Mouse (Mus musculus) frontal cortex, adult 2 months (tissue): ENCODE data around the gene Usp11. TPM values are rescaled to one million over a fixed set of nuclear protein-coding genes. Genes with fewer than 3 reads are reported as not detected.
"Not testable (repeated sequence)": the region's sequence is repeated elsewhere in the genome, so short reads cannot be mapped to it uniquely, and the experiment has no call there.

Experiments
- DNase-seq, 2 experiments: peaks; one replicate each; pipeline ENCODE4 v3.0.0; 2022; ENCODE audit warnings: low spot score in 1 of 2; ENCODE audit errors: extremely low spot score in 1 of 2
- polyA plus RNA-seq: library from polyadenylated mRNA; depleted of rRNA; stranded (reverse); fragments of >200 nt; gene quantifications from 2 replicates; pipeline ENCODE4 v1.2.3, GENCODE M21; 2012; rRNA removed

Gene Usp11
- 107 and 128 TPM in 2 replicates for polyA plus RNA-seq

DNA sequence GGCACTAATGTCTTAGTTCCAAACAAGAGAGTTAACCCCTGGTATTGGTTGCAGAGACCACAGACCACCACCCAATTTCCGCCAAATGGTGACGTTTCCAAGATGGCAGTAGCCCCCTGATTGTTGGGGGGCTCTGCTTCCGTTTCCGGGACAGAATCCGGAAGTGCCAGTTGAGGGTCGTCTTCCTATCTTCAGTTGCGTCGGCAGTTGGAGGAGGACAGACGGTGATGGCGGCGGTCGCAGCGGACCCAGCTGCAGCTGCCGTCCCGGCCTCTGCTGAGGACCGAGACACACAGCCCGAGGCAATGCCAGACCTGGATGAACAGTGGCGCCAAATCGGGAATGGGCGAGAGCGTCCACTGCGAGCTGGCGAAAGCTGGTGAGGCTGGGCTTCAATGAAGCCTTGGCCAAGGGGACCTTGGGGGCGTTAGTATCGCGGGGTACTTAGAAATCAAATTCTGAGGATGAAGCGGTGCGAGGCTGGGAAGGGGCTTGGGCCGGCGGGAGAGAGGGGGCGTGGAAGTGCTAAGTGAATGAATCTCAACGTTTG, at the start of gene Usp11:
Gene Usp11 (plus strand): TSS at position 166 of the 550 bp plus-strand sequence.
- DNase-seq = peak; percentile 9 to 54

DNA sequence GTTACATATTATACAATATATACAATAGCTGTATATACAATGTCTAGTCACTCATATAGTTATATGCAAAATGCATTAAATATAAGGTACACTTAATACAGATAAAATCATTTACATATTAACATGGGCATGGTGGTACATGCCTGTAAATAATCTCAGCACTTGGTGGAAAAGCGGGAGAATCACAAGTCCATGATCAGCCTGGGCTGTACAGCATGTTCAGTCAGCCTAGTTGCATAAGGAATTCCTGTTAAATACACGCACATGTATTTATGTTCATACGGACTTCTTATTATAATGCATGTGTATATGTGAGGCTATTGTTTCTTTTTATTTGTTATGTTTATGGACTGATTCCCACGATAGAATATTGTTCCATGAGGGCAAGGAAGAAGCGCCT, 46.1 kb upstream of the Usp11 start:
- DNase-seq = no peak

DNA sequence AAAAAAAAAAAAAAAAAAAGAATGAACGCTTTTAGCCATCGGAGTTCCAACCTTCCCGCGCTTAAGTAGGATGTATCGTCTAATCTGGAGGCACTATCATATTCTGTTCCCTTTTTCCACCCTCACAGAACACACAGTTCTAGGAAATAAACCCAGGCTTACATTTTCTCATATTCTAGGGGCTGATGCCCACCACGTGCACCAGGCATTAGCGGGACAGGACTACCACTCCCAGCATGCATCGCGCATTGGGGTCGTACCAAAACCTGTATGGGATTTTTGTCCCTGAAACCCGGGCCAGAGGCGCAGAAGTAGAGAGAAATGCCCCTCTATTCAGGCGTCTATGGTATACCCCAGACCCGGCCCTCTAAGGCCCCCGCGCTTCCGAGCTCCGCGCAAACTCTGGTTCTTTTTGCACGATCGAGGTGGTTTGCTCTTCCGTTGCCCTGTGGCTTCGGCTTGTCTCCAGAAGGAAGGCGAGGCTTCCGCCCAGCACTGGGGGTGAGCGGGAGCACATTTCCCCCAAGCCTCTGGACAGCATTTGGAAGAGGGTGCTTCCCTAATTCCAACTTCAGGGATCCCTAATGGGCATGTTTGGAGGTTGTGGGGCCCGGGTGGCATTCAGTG, 45.6 kb upstream of the Usp11 start, which contains the start of gene Uba1:
Gene Uba1 (plus strand): TSS at position 301 of the 627 bp plus-strand sequence.
- DNase-seq = peak; percentile 66 to 87

DNA sequence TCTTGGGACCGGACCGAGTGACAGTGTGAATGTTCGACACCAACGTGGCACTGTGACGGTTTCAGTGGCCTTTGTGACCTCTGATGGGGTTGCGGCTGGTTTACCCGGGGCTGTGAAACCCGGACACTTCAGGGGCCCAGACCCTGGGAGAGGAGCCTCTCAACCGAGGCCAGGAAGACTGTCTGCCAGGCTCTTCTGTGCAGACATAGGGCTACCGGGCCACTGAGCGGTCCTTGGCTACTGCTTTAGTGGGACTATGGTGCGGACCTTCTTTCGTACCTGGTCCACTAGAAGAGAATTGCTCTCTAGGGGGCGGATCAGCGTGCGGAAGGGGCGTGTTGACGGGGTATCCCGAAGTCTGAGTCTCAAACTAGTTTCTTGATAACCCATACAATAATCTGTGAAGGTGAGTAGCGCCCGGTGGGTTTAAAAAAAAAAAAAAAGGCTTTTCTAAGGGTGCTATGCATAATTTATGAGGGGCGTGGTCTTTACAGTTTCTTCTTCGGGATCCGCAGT, 44.8 kb upstream of the Usp11 start:
- DNase-seq = no peak

DNA sequence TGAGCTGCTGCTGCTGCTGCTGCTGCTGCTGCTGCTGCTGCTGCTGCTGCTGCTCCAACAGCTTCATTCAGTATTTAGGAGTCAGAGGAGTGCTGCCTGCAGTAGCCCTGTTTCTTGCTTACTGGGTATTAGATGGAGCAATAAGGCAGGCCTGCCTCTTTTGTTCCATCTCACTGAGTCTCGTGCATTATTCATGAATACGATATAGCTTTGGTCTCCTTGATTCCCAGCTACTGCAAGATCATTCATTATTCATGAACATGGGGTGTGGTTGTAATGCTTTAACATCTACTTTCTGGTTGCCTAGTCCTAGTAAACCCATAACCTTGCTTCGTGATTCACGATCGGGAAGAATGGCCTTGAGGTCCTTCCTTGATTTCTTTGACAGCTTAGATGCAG, 41.4 kb upstream of the Usp11 start:
- no peak for DNase-seq

DNA sequence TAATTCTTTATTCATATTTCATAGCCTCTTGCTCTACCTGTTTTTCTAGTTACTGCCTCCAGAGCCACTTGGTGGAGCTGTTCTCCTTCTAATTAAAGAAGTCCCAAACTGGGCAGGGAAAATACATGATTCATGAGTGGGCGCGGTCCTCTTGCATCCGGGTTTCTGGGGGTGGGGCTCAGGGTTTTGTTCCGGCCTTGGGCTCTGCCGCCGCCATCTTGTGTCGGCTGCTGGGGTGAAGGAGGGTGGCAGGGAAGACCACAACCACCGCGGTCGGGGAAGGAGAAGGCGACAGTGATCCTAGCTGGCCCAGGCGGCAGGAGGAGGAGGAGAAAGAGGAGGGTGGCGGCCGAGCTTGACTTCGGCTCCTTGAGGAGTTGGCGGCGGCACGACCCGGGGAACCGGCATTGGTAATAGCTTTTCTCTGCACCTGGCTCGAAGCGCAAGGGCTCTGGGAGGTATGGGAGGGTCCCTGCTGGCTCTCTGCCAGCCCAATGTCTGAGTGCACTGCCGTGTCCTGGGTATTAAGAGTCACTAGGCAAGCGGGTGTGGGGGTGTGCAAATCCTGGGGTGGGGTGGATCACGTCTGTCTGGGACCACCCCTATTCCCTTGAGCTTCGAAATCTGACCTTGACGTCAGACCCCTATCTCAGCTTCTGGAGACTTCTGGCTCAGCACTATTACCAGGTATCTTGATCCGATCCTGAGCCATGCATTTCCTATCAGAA, 40.8 kb upstream of the Usp11 start:
- peak; percentile 86 to 87 for DNase-seq

DNA sequence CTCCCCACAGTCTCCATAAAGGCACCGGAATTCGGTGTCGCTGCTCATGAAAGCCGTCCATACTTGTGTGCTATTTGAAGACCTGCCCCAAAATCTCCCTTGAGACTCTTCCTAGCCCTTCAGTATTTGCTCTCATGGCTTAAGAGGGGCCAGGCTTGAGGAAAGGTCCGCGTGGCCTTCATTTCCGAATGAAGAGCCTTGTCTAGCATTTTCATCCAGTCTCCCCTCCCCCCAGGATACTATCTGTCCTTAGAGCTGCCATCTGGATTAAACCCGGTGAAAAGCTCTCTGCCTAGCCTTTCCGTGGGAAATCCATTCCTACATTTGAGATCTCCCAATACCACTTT, 40.3 kb upstream of the Usp11 start:
- DNase-seq = peak in 1 of 2 experiments; percentile 17

DNA sequence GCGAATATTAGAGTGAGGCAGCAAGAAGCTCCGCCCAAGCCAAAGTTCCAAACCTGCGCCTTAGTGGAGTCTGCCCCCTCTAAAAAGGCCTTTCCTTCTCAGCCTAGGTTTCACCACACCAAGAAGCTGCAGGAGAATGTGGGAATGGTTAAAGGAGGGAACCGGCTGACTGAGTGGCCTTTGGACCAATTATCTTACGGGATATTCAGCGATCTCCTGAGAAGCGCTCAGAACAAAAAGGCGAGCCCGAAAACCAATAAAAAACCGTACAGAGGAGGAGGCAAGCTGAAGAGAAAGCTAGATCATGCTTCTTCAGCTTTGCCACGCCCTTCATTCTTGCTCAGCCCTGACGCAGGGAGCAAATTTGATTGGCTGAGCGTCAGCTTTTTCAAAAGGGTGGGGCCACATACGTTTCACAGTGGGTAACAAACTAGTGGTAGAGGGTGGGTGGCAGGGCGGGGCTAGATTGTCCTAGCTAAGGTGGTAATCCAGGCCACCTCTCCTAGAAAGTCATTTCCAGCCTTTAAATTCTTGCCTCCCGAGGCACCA, 16.1 kb upstream of the Usp11 start, which contains the start of gene Cdk16:
Gene Cdk16 (plus strand): TSS at position 436 of the 549 bp plus-strand sequence.
- peak; percentile 87 to 88 for DNase-seq

DNA sequence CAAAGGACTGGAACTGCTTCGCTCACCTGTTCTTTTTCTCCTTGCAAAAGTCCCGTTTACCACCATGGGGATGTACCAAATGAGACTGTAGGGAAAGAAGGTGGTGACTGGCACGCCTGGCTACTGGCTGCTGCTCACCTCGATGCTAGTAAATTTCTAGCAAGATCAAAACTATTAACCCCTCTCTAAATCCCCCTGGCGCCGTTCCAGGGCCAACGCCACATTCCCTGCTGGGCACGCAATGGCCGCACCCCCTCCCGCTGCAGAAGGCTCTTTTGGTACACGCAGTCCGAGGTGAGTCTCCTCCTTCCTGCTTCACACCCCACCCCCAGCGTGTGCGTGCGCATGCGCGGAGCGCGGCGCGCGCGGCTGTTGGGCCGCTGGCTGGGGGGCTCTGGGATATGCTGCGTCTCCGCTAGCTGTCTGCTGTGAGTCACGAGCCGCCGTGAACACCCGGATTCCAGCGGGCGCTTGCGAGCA, 15.6 kb upstream of the Usp11 start:
- peak; percentile 65 to 85 for DNase-seq

DNA sequence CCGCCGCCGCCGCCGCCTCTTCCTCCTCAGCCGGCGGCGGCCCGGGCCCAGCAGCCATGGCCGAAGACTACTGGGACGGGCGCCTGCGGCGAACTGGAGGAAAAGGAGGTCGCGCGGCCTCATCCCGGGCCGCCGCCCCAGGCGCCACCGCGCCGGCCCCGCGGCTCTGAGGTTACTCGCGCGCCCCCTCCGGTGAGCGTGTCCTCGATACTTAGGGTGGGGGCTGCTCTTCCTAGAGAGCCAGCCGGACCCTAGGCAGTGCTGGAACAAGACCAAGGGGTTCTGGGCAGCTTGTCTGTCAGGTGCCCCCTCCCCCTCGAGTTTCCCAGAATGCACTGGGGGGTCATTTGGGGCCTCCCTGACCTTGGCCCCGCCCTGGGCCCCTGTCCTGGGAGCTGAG, 15.1 kb upstream of the Usp11 start:
- DNase-seq = peak; percentile 8 to 36

DNA sequence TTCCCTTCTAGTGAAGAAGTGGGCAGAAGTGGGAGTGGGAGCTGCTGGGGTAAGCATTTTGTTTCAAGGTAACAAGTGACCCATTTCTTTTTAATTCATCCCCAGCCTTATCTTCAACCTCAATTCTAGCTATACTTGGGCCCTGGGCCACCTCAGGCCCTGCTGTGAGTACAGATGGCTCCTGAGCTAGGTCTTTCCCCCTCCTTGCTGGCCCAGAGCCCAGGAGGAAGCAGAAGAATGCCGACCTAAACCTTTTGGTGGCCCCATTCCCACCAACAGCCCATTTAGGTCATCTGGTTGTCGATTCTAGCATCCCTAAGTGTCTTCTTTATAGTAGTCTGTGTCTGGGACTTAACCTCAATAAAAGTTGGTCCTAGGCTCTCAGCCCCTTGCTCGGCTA, 12.1 kb upstream of the Usp11 start:
- DNase-seq = no peak

DNA sequence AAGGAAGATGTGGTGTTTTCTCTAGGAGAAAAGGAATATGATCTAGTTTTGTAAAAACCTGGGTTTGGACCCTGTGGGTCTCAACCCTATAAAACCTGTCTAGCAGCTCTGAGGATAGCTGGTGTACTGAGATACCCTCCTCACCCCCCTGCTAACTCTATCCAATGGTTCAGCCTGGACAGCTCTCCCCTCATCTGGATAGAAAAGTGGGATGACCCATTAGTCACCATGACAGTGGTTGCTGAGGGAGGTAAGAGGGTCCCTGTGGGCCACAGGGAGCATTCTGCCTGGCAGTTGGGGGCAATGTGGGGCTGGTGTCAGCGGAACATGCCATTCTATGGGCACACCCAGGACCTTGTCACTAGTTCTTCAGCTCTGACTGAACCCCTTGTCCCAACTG, 11.1 kb upstream of the Usp11 start:
- no peak for DNase-seq

DNA sequence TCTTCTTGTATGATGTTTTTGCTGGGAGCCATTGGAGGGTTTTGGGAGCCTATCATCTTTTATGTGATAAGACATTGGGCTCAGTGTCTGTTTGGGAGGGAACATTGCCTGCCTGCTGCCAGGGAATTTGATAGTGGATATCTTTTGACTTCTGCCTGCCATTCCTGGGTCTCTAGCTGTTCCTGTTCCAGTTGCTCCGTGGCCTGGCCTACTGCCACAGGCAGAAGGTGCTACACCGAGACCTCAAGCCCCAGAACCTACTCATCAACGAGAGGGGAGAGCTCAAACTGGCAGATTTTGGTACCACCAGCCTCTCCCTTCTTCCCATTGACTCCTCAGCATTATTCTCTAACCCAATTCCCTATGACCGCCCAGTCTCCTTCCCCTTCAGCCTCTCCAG, 7.9 kb upstream of the Usp11 start:
- no peak for DNase-seq

DNA sequence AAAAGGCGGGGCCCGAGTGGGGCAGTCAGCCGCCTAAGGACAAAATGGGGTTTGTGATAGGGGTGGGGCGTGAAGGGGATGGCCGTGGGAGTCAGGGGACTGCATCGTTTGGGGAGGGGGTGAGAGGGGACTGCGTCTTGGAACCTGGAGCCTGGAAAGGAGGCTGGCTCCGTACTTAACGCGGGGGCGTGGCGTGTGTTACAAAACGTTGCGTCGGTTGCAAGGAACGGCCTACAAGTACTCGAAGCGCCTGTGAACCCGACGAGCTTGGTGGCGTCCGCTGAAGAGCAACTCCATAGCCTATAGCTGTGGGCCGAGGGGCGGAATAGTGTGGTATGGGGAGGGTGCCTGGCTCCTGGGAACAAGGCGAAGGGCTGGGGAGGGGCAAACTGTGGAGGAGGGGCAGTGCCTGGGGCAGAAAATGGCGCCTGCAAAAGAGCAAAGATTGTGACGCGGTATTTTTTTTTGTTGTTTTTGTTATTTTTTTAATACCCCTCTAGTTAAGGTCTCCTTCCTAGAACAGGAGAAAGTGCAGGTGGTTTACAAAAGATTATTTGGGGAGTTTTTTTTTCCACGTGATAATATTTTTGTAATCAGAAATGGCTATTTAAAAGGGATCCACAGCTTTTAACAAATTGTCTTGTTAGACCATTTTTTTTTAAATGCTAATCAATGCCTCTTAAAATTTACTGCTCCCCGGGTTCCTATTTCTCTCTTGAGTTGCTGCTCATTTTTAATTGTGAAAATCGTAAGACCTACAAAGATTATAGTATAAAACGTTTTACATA, 783 bp downstream of the Usp11 start:
- DNase-seq = peak; percentile 68 to 83

DNA sequence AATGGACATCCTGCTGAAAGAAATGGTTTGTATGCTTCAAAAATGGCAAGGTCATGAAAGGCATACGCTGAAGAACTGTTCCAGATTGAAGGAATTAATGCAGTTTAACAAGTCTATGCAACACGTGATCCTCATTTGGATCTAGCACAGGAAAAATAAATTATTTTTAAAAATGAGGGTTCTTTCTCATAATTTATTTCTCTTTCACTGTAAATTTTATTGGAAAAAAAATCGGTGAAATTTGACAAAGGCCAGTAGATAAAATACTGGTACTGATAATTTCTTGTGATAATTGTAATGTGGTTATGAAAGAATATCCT, 1.3 kb downstream of the Usp11 start:
- DNase-seq = no peak

DNA sequence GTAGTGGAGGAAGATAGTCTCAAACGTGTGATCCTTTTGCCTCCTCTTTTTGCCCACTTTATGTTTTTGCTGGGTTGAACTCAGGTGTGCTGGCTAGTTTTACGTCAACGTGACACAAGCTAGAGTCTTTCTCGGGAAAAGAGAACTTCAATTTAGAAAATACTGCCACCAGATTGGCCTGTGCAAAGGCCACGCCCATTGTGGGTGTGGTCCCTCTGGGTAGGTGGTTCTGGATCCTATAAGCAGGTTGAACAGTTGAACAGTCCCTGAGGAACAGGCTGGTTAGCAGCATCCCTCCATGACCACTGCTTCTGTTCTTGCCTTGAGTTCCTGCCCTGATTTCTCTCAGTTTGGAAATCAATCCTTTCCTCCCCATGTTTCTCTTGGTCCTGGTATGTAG, 25.0 kb downstream of the Usp11 start:
- DNase-seq = no peak

DNA sequence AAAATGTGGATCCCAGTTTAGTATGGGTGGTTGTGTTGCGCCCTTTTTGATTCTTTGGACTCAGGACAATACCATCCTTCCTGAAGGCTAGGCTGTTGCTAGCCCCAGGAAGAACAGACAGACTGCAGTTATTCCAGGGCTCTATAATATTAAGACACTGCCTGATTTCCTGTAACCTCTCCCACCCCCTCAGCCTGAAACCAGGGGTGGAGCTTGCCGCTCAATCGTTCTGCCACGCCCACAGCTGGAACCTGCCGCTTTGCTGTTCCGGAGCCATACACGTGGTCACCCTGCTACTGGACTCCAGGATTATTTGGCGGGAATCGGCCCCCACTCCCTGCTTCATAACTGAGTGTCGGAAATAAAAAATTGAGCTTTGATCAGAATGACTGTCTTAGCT, 26.3 kb downstream of the Usp11 start:
- DNase-seq = not testable (repeated sequence)

DNA sequence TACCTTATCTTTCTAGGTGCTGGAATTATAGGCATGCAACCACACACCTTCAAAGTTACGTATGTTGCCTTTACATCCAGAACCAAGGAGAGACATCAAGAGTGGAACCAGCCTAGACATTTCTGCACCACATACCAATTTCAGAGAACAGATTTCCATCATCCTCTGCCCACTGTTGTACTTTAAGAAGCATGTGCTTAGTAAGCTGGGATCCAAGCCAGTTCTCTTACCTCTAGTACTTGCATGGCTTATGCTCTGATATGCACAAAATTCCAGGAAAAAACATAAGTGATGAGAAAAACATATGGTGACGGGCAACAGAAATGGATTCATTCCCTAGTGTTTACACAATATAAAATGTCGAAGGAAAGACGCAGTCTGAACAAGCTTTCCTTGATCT, 32.8 kb downstream of the Usp11 start:
- peak in 1 of 2 experiments; percentile 38 for DNase-seq

DNA sequence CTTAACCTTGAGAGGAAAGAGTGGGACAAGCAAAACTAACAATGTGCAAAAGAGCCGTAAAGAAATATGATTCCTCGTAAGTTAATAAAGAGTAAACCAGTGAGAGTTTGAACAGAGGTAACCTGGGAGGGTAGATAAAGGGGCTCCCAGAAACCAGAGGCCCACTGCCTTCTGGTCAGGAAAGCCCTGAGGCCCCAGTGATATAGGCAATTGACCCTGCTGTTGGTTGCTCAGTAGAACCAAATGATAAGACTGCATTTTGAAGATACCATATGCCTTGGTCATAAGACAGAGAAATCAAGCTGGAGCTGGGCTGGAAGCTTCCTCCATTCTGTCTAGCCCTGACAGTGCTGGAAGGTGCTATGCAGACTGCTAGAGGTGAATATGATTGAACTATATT, 45.1 kb downstream of the Usp11 start:
- DNase-seq = no peak

DNA sequence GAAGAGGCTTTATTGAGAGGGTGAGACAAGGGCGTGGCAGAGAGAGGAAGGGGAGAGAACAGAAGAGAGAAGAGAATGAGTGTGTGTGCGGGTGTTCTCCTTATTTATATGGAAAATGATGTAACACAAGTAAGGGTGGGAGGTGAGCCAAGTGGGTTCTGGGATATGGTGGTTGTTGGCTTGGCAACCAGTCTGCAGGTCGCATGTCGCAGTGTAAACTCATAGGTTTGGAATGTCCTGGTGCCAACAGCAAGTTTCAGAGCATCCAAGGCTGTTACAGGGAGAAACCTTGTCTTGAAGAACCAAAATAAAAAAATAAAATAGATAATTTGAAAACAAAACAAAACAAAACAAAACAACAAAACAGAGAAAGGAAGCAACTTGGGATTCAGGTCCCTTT, 57.5 kb downstream of the Usp11 start:
- no peak for DNase-seq
